Mouse (Mus musculus) kidney, adult 2 months (tissue): Measurements from ENCODE around the gene Klhdc8a.

Experiments
- CTCF ChIP-seq: fragments of 200-500 bp; conservative IDR thresholded peaks from 2 replicates; pipeline ENCODE4 v1.5.1; 2011; ENCODE audit warnings: low read depth, mild to moderate bottlenecking, control low read depth, low read length, moderate library complexity, mixed read lengths; ENCODE audit not compliant: insufficient read depth, insufficient read length
- POLR2A ChIP-seq: fragments of 200-500 bp; IDR thresholded peaks from one replicate; pipeline ENCODE4 v1.6.1; 2011; ENCODE audit warnings: low read depth, low read length, control low read depth

- TF ChIP-seq POLR2A (no peak), CTCF (no peak)
Observed at GRCm38 (mm10) chr1:132354234-132354633, 55.8 kb downstream of the Klhdc8a start.
